Mouse (Mus musculus): ENCODE results near the gene Prcp.

The Prcp gene

GRCm38 (mm10) chr7:92874116-92874675, at the start of gene Prcp, which contains the start of gene Ddias:
Prcp (plus strand) TSS chr7:92874470.
Ddias (minus strand) TSS chr7:92874247.
- peak; percentile 75 to 84 for DNase-seq

- no peak for DNase-seq
Observed at GRCm38 (mm10) chr7:92826248-92826647, 48.0 kb upstream of the Prcp start.

GRCm38 (mm10) chr7:92827981-92828380, 46.3 kb upstream of the Prcp start:
- no peak for DNase-seq

GRCm38 (mm10) chr7:92832395-92832794, 41.9 kb upstream of the Prcp start:
- DNase-seq: no peak

- no peak for DNase-seq
Observed at GRCm38 (mm10) chr7:92834391-92834790, 39.9 kb upstream of the Prcp start.

- no peak for DNase-seq
Observed at GRCm38 (mm10) chr7:92836447-92836846, 37.8 kb upstream of the Prcp start.

GRCm38 (mm10) chr7:92837226-92837625, 37.0 kb upstream of the Prcp start:
- no peak for DNase-seq

GRCm38 (mm10) chr7:92837907-92838306, 36.4 kb upstream of the Prcp start:
- no peak for DNase-seq

GRCm38 (mm10) chr7:92842254-92842653, 32.0 kb upstream of the Prcp start:
- no peak for DNase-seq

GRCm38 (mm10) chr7:92848246-92848645, 26.0 kb upstream of the Prcp start:
- no peak for DNase-seq

GRCm38 (mm10) chr7:92866526-92866925, 7.7 kb upstream of the Prcp start:
- DNase-seq: no peak

- no peak for DNase-seq
Observed at GRCm38 (mm10) chr7:92870161-92870560, 4.1 kb upstream of the Prcp start.

GRCm38 (mm10) chr7:92871596-92871995, 2.7 kb upstream of the Prcp start:
- DNase-seq: no peak

GRCm38 (mm10) chr7:92874761-92875408, 615 bp downstream of the Prcp start:
- DNase-seq: peak; percentile 86 to 92

GRCm38 (mm10) chr7:92876066-92876465, 1.8 kb downstream of the Prcp start:
- no peak for DNase-seq

- DNase-seq: no peak
Observed at GRCm38 (mm10) chr7:92876538-92876937, 2.3 kb downstream of the Prcp start.

- no peak for DNase-seq
Observed at GRCm38 (mm10) chr7:92878575-92879285, 4.5 kb downstream of the Prcp start.

- DNase-seq: no peak
Observed at GRCm38 (mm10) chr7:92883850-92884716, 9.8 kb downstream of the Prcp start.

- no peak for DNase-seq
Observed at GRCm38 (mm10) chr7:92884998-92885660, 10.9 kb downstream of the Prcp start.

- DNase-seq: no peak
Observed at GRCm38 (mm10) chr7:92886801-92887200, 12.5 kb downstream of the Prcp start.

GRCm38 (mm10) chr7:92887230-92887629, 13.0 kb downstream of the Prcp start:
- no peak for DNase-seq

- no peak for DNase-seq
Observed at GRCm38 (mm10) chr7:92890211-92890610, 15.9 kb downstream of the Prcp start.
